Mouse (Mus musculus) R1 (cell line): ENCODE measurements around the gene Sco2.

ENCODE experiments used
- DNase-seq: peaks from one replicate; pipeline ENCODE4 v3.0.0-alpha.2; 2018; ENCODE audit warnings: low read depth, low spot score

The Sco2 gene

DNA sequence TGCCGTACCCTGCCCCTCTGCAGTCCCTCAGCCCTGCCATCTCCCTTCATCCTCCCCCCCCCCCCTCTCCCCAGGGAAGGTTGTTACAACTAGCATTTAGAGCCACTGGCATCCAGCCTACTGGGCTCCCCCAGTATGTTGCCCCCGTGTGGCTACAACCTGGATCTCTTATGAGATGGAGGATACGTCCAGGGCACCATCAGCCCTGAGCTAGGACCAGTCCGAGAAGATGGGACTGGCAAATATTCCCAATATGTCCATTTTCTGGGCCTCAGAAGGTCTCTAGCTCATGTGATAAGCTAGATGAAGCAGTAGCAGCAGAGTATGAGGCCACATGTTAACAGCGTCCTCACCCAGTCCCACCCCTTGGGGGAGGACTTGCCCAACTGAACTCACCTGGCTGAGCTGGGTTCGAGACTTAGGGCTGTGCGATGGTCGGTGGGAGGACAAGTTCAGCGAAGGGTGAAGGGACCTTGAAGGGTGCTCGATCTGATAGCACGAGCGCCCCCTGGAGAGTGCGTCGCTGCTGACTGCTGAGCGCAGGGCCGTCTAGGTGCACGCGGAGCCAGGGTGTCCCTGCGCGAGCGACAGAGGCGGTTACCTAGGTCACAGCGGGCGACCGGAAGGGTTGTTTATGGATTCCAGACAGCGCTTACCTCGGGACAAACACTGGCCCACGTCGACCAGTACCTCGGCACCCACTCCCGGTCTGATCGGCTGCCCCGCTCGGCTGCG is 452 bp downstream of the Sco2 start:
- DNase-seq, result peak; percentile 85

DNA sequence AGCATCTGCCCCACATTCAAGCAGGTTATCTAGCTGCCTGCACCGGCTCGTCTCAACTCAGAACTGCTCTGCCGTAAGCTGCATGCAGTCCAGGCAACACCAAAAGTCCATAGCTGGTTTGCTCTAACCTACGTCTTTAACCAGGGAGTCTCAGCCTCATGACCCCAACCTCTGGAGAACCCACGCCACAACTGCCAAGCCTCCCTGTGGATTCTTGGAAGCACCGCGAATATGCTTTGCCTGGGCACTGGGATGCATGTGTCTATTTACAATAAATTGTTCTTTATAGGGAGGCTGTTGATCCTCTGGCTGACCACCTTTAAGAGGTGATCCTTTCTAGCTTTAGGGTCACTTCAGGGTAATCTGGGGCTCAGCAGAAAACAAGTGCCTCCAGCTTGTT is 1.1 kb downstream of the Sco2 start:
- DNase-seq, result no peak

DNA sequence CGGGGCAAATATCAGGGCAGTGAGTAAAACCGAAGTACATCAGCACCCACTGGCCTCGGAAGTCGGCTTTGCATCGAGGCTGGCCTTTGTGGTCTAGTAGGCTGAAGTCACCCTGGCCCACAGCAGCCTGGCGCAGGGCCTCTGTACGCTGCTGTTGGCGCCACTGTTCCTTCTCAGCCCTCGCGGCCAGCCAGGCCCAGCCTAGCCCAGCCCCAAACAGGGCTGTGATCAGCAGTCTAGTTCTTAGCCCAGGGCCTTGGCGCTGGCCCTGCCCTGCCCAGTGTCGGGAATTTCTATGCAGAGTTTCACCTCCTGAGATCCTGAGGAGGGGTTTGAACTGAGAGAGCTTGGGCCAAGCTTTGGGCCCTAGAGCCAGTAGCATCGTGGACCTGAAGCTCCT is 1.6 kb downstream of the Sco2 start:
- no peak for DNase-seq

DNA sequence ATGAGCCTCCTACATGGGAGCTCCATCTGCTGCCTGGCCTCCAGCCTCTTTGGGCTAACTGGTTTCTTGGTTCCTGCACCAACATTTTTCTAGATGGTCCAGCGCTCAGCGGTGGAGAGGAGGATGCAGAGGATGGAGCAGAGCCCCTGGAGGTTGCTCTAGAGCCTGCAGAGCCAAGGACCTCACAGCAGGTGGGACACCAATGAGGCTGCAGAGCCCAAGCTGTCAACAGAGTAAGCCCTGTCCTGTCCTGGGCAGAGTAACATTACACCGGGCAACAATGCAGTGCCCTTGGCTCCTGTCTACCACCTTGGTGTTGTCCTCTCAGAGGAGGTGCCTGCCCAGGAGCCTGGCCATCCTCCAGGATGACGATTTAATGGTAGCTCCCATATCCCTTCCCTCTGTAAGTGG is 8.5 kb downstream of the Sco2 start:
- DNase-seq, result no peak

DNA sequence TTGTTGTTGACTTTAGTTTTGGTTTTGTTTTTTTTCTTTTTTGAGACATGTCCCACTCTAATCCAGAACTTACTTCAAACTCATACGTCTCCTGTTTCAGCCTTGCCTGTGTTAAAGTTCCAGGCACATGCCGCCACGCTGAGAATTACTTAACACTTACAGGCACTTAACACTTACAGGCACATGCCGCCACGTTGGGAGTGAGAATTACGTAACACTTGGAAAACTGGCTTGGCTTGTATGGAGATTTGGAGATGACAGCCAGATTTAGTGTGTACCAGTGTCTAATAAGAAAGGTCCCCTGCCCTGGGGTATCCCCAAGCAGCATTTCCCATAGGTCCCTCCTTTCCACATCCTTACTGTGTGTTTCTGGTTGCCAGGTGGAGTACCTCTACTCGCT is 10.6 kb downstream of the Sco2 start:
- no peak for DNase-seq

DNA sequence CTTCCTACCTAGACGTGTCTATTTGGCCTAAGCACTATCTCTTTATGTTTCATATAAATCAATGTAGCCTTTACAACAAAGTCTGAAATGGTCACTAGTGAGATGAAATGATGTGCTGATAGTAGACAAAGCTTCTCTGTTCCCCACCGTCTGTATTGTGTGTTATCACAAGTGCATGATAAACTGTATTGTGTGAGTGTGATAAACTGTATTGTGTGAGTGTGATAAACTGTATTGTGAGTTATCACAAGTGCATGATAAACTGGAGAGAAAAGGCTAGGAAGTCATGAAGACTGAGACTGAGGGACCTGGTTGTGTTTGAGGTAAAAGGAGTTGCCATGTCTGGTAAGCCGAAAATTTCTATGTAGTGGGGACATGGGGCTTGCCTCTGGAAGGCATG is 14.9 kb downstream of the Sco2 start:
- no peak for DNase-seq

DNA sequence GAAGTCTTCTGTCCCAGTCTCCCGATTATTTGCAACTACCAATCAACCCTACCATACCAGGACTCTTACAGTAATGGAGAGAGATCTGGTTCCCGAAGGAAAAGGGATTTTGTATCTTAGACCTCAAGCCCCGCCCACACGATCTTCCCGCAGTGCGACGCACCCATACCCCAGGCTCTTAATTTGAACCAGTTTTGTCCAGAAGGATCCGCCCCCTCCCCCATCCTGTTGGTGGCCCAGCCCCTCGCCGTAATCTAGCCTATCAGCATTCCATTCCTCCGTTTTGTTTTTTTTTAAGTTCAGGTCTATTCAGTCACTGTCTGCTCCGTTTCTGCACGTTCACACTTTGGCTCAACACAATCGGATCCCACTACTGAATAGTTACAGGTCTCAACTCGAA is 17.3 kb downstream of the Sco2 start:
- DNase-seq, result peak; percentile 98

DNA sequence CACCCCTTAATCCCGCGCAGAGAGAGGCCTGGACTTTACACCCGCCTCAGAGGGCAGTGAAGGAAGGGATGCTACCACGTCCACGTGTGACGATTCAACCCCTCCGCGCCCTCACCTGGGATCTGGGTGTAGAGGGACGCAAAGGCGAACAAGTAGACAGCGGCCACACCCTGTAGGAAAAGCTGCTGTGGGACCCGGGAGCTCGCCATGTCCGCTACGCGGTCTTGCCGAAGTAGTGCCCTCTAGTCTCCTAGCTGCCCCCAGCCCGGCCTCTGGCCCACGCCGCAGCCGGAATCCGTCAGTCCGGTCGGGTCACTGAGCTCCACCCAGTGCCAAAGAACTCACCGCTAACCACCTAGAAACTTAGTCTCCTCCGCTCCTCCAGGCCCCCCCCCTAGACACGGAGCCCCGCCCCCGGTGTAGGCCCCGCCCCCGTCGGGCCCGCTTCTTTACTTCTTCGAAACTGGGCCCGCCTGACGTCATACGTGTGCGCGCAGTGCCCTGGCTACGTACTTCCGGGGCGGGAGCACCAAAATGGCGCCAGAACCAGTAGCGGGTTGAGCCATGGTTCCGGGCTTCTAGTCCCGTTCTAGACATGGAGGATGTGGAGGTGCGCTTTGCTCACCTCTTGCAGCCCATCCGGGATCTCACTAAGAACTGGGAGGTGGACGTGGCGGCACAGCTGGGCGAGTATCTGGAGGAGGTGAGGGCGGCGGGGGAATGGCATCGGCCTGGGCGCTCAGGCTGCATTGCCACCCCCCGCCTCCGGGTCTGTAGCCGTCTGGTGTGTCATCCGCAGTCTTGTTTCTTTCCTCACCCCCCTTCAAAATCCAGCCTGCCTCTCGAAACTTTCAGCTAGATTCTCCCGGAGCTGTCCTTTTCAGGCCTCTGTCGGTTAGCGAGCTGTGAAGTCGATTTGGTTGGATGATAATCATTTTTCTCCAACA is 18.1 kb downstream of the Sco2 start, which contains the start of the genes Lmf2 and Ncaph2:
Lmf2 (minus strand) TSS at position 419 of the 947 bp plus-strand sequence.
Ncaph2 (plus strand) TSS at position 479 of the 947 bp plus-strand sequence.
- DNase-seq, result peak; percentile 97

DNA sequence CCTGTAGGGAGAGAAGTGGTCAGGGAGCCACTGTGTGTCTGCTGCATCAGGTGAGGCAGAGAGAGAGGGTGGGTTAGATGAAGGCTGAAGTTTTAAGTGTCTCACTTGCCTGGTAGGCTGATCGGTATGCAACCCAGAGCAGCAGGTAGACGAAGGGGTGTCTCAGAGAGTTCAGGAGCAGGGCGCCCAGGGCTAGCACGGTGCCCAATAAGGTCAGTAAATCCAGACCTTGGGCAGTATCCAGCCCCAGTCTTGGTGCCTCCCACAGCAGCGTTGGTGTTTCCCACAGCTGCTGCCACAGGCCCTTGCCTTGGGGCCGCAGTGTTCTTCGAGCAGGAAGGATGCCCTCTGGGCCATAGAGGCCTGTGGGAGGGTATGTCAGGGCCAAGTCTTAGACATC is 19.2 kb downstream of the Sco2 start:
- DNase-seq, result no peak

DNA sequence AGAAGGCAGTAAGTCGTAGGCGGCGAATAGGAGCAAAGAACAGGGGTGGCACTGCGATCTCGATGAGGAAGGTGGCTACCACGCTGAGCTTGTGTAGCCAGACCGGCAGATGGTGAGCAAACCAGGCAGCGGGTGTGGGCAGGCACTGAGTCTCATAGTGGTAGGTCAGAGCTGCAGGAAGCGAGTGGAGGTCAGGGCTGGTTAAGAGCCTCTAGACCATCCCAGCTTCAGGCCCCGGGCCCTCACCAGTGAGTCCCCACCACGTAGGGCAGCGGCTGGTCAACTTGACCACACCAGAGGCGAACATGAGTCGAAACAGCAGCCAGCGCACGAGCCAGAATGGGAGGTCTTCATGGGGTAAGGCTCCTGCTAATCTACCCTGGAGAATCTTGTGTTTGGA is 19.8 kb downstream of the Sco2 start:
- no peak for DNase-seq

DNA sequence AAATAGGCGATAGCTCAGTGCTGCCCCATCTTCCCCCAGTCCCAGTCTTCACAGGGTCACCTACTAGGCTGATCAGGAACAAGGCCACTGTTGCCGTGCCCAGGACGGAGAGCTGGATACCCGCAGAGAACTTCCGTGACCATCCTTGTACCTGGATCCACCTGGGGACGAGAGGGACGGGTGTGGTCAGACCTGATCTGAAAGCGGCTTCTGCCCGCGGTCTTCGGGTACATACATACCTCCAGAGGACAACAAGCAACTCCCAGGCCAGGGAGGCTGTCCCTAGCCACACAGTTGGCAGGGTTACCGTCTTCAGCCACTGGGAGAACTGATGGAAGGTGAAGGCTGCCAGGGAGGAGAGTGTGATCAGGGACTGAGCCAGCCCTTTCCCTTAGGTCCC is 20.9 kb downstream of the Sco2 start:
- no peak for DNase-seq

DNA sequence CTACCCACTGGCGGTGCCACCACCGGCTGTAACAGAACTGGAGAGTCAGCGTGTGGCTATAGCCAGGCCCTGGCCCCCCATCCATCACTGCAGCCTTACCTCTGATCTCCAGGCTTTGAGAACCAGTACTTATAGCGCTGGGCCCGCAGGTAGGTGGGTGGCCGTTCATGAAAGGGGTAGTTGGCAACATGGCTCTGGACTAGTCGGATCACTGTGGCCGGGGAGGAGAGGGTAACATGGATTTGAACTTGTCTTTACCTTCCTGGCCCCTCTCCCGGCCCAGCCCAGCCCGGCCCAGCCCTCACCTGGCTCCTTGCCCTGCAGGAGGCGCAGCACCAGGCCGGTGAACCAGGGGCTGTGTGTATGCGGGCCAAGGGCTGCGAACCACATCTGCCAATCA is 21.6 kb downstream of the Sco2 start:
- DNase-seq, result no peak

DNA sequence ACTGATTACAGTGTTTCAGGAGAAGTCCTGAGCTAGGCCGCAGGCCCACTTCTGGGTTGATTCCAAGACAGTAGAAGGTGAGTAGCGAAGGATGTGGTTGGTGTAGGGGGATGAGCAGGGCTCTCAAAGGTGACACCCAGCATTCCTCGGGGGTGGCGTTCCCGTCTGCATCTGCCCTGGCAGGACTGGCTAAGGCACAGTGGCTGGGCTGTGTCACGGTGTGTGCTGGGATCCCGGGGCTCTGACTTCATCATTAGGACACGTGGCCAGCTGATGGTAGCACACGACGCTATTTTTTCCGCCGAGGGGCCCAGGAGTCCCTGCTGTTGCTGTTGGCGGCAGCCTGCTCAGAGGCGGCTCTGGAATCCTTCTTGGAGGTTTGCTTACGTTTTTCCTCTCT is 22.3 kb downstream of the Sco2 start:
- no peak for DNase-seq

DNA sequence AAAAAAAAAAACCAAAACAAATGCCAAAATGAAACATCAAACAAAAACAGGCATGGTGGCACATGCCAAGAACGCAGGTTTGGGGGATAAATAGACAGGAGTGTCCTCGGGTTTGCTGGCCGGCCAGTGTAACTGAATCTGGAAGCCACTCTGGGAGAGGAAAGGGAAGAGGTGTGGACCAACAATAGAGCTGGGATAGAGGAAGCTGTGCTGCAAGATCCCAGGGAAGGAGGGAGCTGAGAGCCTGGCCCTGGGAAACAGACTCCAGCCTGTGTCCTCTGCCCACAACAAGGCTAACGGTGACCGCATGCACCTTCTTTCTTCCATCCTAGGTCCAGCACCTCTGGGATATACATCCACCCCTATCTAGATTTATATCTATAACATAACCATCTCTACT is 23.2 kb downstream of the Sco2 start:
- no peak for DNase-seq

DNA sequence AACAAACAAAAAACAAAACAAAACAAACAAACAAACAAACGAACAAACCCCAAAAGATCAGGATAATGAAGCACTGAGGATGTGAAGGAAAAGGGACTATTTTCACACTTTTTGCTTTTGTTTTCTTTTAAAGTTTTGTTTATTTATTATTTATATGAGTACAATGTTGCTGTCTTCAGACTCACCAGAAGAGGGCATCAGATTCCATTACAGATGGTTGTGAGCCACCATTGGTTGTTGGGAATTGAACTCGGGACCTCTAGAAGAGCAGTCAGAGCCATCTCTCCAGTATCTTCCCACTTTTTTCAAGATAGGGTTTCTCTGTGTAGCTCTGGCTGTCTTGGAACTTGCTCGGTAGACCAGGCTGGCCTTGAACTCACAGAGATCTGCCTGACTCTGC is 30.3 kb downstream of the Sco2 start:
- peak; percentile 47 for DNase-seq

DNA sequence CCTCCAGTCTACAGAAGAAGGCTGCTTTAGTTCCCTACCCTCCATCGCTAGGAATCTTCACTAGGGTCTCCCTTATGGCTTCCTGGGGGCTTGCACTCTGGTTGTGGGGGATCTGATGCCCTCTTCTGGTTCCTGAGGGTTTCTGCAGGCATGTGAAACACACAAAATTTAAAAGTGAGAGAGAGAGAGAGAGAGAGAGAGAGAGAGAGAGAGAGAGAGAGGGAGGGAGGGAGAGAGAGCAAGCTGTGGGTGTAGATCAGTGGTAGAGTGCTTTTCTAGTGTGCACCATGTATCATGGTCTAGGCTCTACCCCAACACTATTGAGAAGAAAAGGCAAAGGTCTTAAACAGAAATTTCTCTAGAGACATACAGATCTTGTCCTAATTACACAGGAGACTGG is 32.0 kb downstream of the Sco2 start:
- DNase-seq, result peak; percentile 35

DNA sequence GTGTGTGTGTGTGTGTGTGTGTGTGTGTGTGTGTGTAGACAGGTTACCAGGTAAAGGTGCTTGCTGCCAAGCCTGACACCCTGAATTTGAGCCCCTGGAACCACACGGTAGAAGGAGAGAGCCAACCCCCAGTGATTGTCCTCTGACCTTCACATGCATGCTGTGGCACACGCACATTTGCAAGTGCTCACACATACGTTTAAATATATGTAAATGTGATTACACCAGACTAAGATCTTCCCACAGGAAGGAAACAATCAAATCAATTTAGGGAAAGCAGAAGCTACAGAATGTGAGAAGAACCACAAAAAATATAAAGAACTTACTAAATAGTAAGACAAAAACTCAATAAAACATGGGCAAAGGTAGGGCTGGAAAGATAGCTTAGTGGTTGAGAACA is 33.5 kb downstream of the Sco2 start:
- no peak for DNase-seq

DNA sequence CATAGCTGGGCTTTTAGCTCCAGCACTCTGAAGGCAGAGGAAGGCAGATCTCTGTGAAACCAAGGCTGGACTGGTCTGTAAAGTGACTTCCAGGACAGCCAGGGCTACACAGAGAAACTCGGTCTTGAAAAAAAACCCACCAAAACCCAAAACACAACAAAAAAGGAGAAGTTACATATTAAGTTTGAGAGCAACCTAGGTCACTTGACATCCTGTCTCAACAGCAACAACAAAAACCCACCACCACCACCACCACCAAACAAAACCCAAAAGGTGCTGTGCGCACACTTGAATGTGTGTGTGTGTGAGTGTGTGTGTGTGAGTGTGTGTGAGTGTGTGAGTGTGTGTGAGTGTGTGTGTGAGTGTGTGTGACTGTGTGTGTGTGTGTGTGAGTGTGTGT is 34.0 kb downstream of the Sco2 start:
- DNase-seq, result no peak

DNA sequence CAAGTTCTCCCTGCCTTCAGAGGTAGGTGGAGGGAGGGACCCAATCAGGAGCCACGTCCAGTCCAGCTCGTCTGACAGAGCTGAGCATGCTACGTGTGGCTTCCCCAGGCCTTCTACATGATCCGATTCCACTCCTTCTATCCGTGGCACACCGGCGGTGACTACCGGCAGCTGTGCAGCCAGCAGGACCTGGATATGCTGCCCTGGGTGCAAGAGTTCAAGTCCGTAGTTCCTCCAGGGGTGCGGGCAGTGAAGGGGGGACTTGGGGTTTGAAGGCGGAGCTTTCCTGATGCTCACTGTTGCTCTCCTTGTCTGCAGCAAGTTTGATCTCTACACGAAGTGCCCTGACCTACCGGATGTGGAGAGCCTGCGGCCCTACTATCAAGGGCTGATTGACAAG is 37.2 kb downstream of the Sco2 start:
- no peak for DNase-seq

DNA sequence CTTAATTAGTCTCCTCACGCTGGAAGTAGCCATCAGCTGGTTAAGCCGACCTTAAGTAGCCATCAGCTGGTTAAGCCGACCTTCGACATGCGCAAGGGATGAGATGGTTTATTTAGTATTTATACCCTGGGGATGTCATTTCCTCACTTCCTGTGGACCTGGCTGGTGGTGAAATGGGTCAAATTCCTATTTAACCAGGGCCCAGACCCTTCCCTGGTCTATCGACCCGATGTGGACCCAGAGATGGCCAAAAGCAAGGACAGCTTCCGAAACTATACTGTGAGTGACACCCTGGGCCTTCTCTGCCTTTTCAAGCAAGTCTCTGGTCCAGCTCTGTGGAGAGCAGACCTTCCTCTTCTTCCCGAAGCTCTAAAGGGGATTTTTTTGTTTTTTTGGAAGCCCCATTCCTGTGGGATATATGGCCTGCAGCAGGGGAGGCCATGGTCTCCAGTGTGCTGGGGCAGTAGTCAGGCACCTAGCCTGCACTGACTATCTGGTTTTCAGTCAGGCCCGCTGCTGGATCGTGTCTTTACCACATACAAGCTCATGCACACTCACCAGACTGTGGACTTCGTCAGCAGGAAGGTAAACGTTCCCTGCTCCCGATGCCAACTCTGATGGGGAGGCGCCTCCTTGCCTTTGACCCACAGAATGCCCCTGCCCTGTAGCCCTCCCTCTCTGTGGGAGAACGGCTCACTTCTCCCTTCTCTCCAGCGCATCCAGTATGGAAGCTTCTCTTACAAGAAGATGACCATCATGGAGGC is 38.7 kb downstream of the Sco2 start:
- DNase-seq, result no peak

DNA sequence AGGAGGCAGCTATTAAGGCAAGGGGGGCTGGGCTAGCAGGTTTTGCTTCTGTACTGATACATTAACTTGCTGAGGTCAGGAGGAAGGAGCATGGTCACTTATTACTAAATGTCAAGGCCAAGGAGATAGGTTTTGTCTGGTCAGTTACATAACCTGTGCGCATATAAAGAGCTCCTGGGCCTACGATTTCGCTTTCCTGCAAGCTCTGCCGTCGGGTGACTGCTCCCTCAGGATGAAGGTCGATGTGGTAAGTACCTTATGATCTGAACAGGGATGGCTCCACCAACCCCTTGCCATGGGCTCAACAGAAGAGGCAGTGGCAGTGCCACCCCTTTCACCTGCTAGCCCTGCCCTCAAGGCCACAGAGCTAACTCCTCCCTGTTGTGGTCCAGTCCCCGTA is 39.4 kb downstream of the Sco2 start, which contains the start of gene Miox:
Miox (plus strand) TSS at position 128 of the 400 bp plus-strand sequence.
- DNase-seq, result no peak

DNA sequence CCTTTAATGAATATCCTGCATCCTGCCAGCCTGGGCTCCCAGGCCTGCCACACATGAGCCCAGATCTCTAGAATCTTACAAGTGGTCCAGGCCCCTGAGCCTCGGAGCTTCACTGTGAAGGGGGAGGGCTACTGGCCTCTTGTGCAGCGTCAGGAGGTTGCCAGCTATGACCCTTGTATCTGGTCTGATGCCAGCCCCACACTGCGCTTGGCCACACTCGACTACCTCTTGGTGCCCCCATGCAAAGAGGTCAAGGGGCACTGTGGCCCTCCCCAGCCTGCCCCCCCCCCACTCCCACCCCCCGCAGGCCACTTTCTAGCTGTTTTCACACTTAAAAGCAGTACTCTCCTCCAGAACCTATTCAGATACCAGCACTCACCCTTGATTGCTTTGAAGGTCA is 47.2 kb downstream of the Sco2 start:
- no peak for DNase-seq
